Mouse (Mus musculus) forebrain, embryonic 15.5 days (tissue): ENCODE measurements at regions not wholly inside any gene's neighbourhood (a gene's known extent, or its start where the extent isn't known, plus 50 kb on each side); places are given as distances from the start of the nearest gene placed in this dataset.
A peak's percentile ranks its signal among the peaks of the same experiment; 100 is the strongest.

Experiments used
- ATAC-seq: fragments of 200-750 bp; cut with Nextera tagmentation; replicated peaks from 2 replicates; pipeline ENCODE4 v1.8.0; 2017; ENCODE audit warnings: mild to moderate bottlenecking, moderate TSS enrichment, moderate library complexity
- H3K27ac ChIP-seq: fragments of 300-500 bp; sonication (generic); replicated peaks from 2 replicates; pipeline ENCODE4 v1.5.1; 2015; ENCODE audit warnings: mild to moderate bottlenecking, inconsistent platforms
- H3K27me3 ChIP-seq: fragments of 300-500 bp; sonication (generic); 2 replicates; pipeline ENCODE4 v1.6.1; 2015; ENCODE audit warnings: inconsistent platforms
- H3K36me3 ChIP-seq: fragments of 300-500 bp; sonication (generic); 2 replicates; pipeline ENCODE4 v1.6.1; 2015; ENCODE audit warnings: mild to moderate bottlenecking, inconsistent platforms
- H3K4me1 ChIP-seq: fragments of 300-500 bp; sonication (generic); 2 replicates; pipeline ENCODE4 v1.6.1; 2015; ENCODE audit warnings: inconsistent platforms
- H3K4me2 ChIP-seq: fragments of 300-500 bp; sonication (generic); replicated peaks from 2 replicates; pipeline ENCODE4 v1.6.1; 2015; ENCODE audit warnings: mild to moderate bottlenecking, inconsistent platforms
- H3K4me3 ChIP-seq: fragments of 300-500 bp; sonication (generic); 2 replicates; pipeline ENCODE4 v1.5.1; 2015; ENCODE audit warnings: mild to moderate bottlenecking, inconsistent platforms
- H3K9ac ChIP-seq: fragments of 300-500 bp; sonication (generic); replicated peaks from 2 replicates; pipeline ENCODE4 v1.6.1; 2015; ENCODE audit warnings: mild to moderate bottlenecking, inconsistent platforms
- H3K9me3 ChIP-seq: fragments of 300-500 bp; sonication (generic); 2 replicates; pipeline ENCODE4 v1.6.1; 2016; ENCODE audit warnings: inconsistent platforms
- WGBS: fragments of 180-500 bp; shearing (Covaris S2); methylation state at CpG from one replicate; pipeline ENCODE4 v1.1.7; 2015; ENCODE audit warnings: mixed read lengths; 5-methylcytosine and 5-hydroxymethylcytosine counted together

GRCm38 (mm10) chr1:28373351-28373750 lies 406.7 kb downstream of the Gm597 start:
- Histone ChIP-seq H3K36me3 (no peaks in the 10 kb centered on the region), H3K4me3 (no peak overlapping the region), H3K27me3 (no peaks in the 10 kb centered on the region), H3K4me1 (no peaks in the 10 kb centered on the region), H3K9me3 (no peaks in the 10 kb centered on the region), H3K27ac (no peak overlapping the region), H3K4me2 (no peak overlapping the region), H3K9ac (no peak overlapping the region)
- ATAC-seq, result no peak
- WGBS, result 90% methylated on average over 3 of the region's 3 CpGs

- 65% methylated on average over 2 of the region's 2 CpGs for WGBS
- H3K27me3 ChIP-seq, result no peaks in the 10 kb centered on the region
- H3K36me3 ChIP-seq, result no peaks in the 10 kb centered on the region
- H3K4me1 ChIP-seq, result no peaks in the 10 kb centered on the region
- ATAC-seq, result peak; percentile 60
- H3K4me3 ChIP-seq, result no peak overlapping the region
- no peaks in the 10 kb centered on the region for H3K9me3 ChIP-seq
- H3K27ac ChIP-seq, result no peak overlapping the region
- no peak overlapping the region for H3K9ac ChIP-seq
- H3K4me2 ChIP-seq, result no peak overlapping the region
Observed at GRCm38 (mm10) chr1:28349411-28349973, 430.6 kb downstream of the Gm597 start.

- Histone ChIP-seq H3K4me1 (no peaks in the 10 kb centered on the region), H3K27ac (no peak overlapping the region), H3K9me3 (no peaks in the 10 kb centered on the region), H3K9ac (no peak overlapping the region), H3K27me3 (no peaks in the 10 kb centered on the region), H3K4me3 (no peak overlapping the region), H3K36me3 (no peaks in the 10 kb centered on the region), H3K4me2 (no peak overlapping the region)
- no peak for ATAC-seq
- WGBS, result 37% methylated on average over 3 of the region's 3 CpGs
Observed at GRCm38 (mm10) chr1:28348572-28348971, 431.5 kb downstream of the Gm597 start.

- no peak overlapping the region for H3K4me2 ChIP-seq
- H3K36me3 ChIP-seq, result no peaks in the 10 kb centered on the region
- H3K27ac ChIP-seq, result no peak overlapping the region
- no peak overlapping the region for H3K9ac ChIP-seq
- no peaks in the 10 kb centered on the region for H3K4me1 ChIP-seq
- no peaks in the 10 kb centered on the region for H3K27me3 ChIP-seq
- WGBS, result 89% methylated on average over 1 of the region's 1 CpGs
- no peaks in the 10 kb centered on the region for H3K9me3 ChIP-seq
- ATAC-seq, result no peak
- no peak overlapping the region for H3K4me3 ChIP-seq
Observed at GRCm38 (mm10) chr1:28340054-28340453, 440.0 kb downstream of the Gm597 start.

GRCm38 (mm10) chr1:28334366-28334765 lies 445.7 kb downstream of the Gm597 start:
- H3K4me1 ChIP-seq, result no peaks in the 10 kb centered on the region
- H3K9ac ChIP-seq, result no peak overlapping the region
- no peak overlapping the region for H3K4me3 ChIP-seq
- H3K4me2 ChIP-seq, result no peak overlapping the region
- H3K36me3 ChIP-seq, result no peaks in the 10 kb centered on the region
- ATAC-seq, result no peak
- H3K27me3 ChIP-seq, result no peaks in the 10 kb centered on the region
- WGBS, result 86% methylated on average over 3 of the region's 3 CpGs
- no peak overlapping the region for H3K27ac ChIP-seq
- no peaks in the 10 kb centered on the region for H3K9me3 ChIP-seq

- no peaks in the 10 kb centered on the region for H3K36me3 ChIP-seq
- no peaks in the 10 kb centered on the region for H3K27me3 ChIP-seq
- H3K9ac ChIP-seq, result no peak overlapping the region
- H3K4me2 ChIP-seq, result no peak overlapping the region
- no peak overlapping the region for H3K4me3 ChIP-seq
- no peaks in the 10 kb centered on the region for H3K9me3 ChIP-seq
- H3K27ac ChIP-seq, result no peak overlapping the region
- H3K4me1 ChIP-seq, result no peaks in the 10 kb centered on the region
- ATAC-seq, result no peak
Observed at GRCm38 (mm10) chr1:28332031-28332430, 448.0 kb downstream of the Gm597 start.

GRCm38 (mm10) chr1:28328986-28329385 lies 451.1 kb downstream of the Gm597 start:
- no peak overlapping the region for H3K4me2 ChIP-seq
- 90% methylated on average over 9 of the region's 9 CpGs for WGBS
- H3K9me3 ChIP-seq, result no peaks in the 10 kb centered on the region
- no peak overlapping the region for H3K9ac ChIP-seq
- no peak overlapping the region for H3K27ac ChIP-seq
- no peaks in the 10 kb centered on the region for H3K27me3 ChIP-seq
- no peak for ATAC-seq
- H3K4me3 ChIP-seq, result no peak overlapping the region
- no peaks in the 10 kb centered on the region for H3K36me3 ChIP-seq
- no peaks in the 10 kb centered on the region for H3K4me1 ChIP-seq

GRCm38 (mm10) chr1:28328539-28328938 lies 451.5 kb downstream of the Gm597 start:
- no peaks in the 10 kb centered on the region for H3K36me3 ChIP-seq
- no peaks in the 10 kb centered on the region for H3K9me3 ChIP-seq
- no peaks in the 10 kb centered on the region for H3K4me1 ChIP-seq
- no peak overlapping the region for H3K9ac ChIP-seq
- no peak overlapping the region for H3K4me3 ChIP-seq
- H3K27me3 ChIP-seq, result no peaks in the 10 kb centered on the region
- no peak for ATAC-seq
- H3K4me2 ChIP-seq, result no peak overlapping the region
- no peak overlapping the region for H3K27ac ChIP-seq
- 85% methylated on average over 6 of the region's 6 CpGs for WGBS

GRCm38 (mm10) chr1:28324141-28324540 lies 455.9 kb downstream of the Gm597 start:
- WGBS, result 42% methylated on average over 3 of the region's 3 CpGs
- H3K27me3 ChIP-seq, result no peaks in the 10 kb centered on the region

More at GRCm38 (mm10) chr1:28324141-28324540, 455.9 kb downstream of the Gm597 start:
- no peaks in the 10 kb centered on the region for H3K4me1 ChIP-seq
- no peaks in the 10 kb centered on the region for H3K9me3 ChIP-seq
- no peak overlapping the region for H3K4me3 ChIP-seq
- no peaks in the 10 kb centered on the region for H3K36me3 ChIP-seq
- no peak overlapping the region for H3K9ac ChIP-seq
- no peak for ATAC-seq
- no peak overlapping the region for H3K27ac ChIP-seq
- no peak overlapping the region for H3K4me2 ChIP-seq
